Mouse (Mus musculus): ENCODE measurements around the gene Ube2cbp. TPM values are rescaled to one million over a fixed set of nuclear protein-coding genes. Genes with fewer than 3 reads are reported as not detected.

Ube2cbp gene
- polyA plus RNA-seq, 1 experiment from 2014 or later = 4.7 TPM

GRCm38 (mm10) chr9:86369208-86369607 is 95.5 kb downstream of the Ube2cbp start:
- Histone ChIP-seq H3K36me3 (no peaks in the 10 kb centered on the region), H3K27ac (replicated peaks) (no peak overlapping the region), H3K9ac (no peak overlapping the region), H3K27me3 (replicated peaks) (no peaks in the 10 kb centered on the region), H3K4me2 (no peak overlapping the region), H3K9me3 (no peaks in the 10 kb centered on the region), H3K4me1 (0 out of 2 replicates have a peak, but pooled peaks cover 2% of the 10 kb centered on the region), H3K4me3 (no peak overlapping the region)
- ATAC-seq (ENCODE audit: extremely low read depth, insufficient number of reproducible peaks, low FRiP score, low TSS enrichment) = no peak
- 78% methylated on average over 4 of the region's 4 CpGs for WGBS

GRCm38 (mm10) chr9:86360536-86360935 is 104.2 kb downstream of the Ube2cbp start:
- Histone ChIP-seq H3K27ac (replicated peaks) (no peak overlapping the region), H3K4me2 (no peak overlapping the region), H3K36me3 (no peaks in the 10 kb centered on the region), H3K9me3 (no peaks in the 10 kb centered on the region), H3K4me1 (peaks cover 18% of the 10 kb centered on the region), H3K9ac (no peak overlapping the region), H3K4me3 (no peak overlapping the region), H3K27me3 (replicated peaks) (no peaks in the 10 kb centered on the region)
- ATAC-seq (ENCODE audit: extremely low read depth, insufficient number of reproducible peaks, low FRiP score, low TSS enrichment) = no peak
- WGBS = 67% methylated on average over 9 of the region's 9 CpGs

GRCm38 (mm10) chr9:86355851-86356250 is 108.9 kb downstream of the Ube2cbp start:
- H3K27ac ChIP-seq (replicated peaks) = no peak overlapping the region
- H3K4me1 ChIP-seq = peaks cover 8% of the 10 kb centered on the region
- H3K9ac ChIP-seq = no peak overlapping the region
- no peak for ATAC-seq (ENCODE audit: extremely low read depth, insufficient number of reproducible peaks, low FRiP score, low TSS enrichment)
- WGBS = 78% methylated on average over 3 of the region's 3 CpGs
- no peaks in the 10 kb centered on the region for H3K27me3 ChIP-seq (replicated peaks)
- H3K36me3 ChIP-seq = no peaks in the 10 kb centered on the region
- no peaks in the 10 kb centered on the region for H3K9me3 ChIP-seq
- H3K4me2 ChIP-seq = no peak overlapping the region
- no peak overlapping the region for H3K4me3 ChIP-seq

GRCm38 (mm10) chr9:86351491-86351890 is 113.3 kb downstream of the Ube2cbp start:
- peaks cover 7% of the 10 kb centered on the region; the same call in 1 of the 2 replicates for H3K9me3 ChIP-seq
- H3K27me3 ChIP-seq (replicated peaks) = no peaks in the 10 kb centered on the region
- no peak for ATAC-seq (ENCODE audit: extremely low read depth, insufficient number of reproducible peaks, low FRiP score, low TSS enrichment)
- 77% methylated on average over 3 of the region's 3 CpGs for WGBS
- H3K9ac ChIP-seq = no peak overlapping the region
- no peaks in the 10 kb centered on the region for H3K36me3 ChIP-seq
- no peak overlapping the region for H3K4me3 ChIP-seq
- H3K27ac ChIP-seq (replicated peaks) = no peak overlapping the region
- no peaks in the 10 kb centered on the region for H3K4me1 ChIP-seq
- no peak overlapping the region for H3K4me2 ChIP-seq

GRCm38 (mm10) chr9:86336792-86337191 is 128.0 kb downstream of the Ube2cbp start:
- no peaks in the 10 kb centered on the region for H3K36me3 ChIP-seq
- H3K27ac ChIP-seq (replicated peaks) = no peak overlapping the region
- peaks cover 4% of the 10 kb centered on the region; the same call in 1 of the 2 replicates for H3K4me1 ChIP-seq
- no peak overlapping the region for H3K4me2 ChIP-seq
- WGBS = 81% methylated on average over 2 of the region's 2 CpGs
- H3K27me3 ChIP-seq (replicated peaks) = no peaks in the 10 kb centered on the region
- no peak overlapping the region for H3K4me3 ChIP-seq
- no peak for ATAC-seq (ENCODE audit: extremely low read depth, insufficient number of reproducible peaks, low FRiP score, low TSS enrichment)
- peaks cover 3% of the 10 kb centered on the region; the same call in 1 of the 2 replicates for H3K9me3 ChIP-seq
- H3K9ac ChIP-seq = no peak overlapping the region

GRCm38 (mm10) chr9:86336361-86336760 is 128.4 kb downstream of the Ube2cbp start:
- no peak overlapping the region for H3K27ac ChIP-seq (replicated peaks)
- H3K27me3 ChIP-seq (replicated peaks) = no peaks in the 10 kb centered on the region
- H3K4me3 ChIP-seq = no peak overlapping the region
- WGBS = 59% methylated on average over 3 of the region's 3 CpGs
- H3K4me2 ChIP-seq = no peak overlapping the region
- H3K9ac ChIP-seq = no peak overlapping the region
- no peak for ATAC-seq (ENCODE audit: extremely low read depth, insufficient number of reproducible peaks, low FRiP score, low TSS enrichment)
- peaks cover 4% of the 10 kb centered on the region; the same call in 1 of the 2 replicates for H3K9me3 ChIP-seq
- H3K4me1 ChIP-seq = peaks cover 4% of the 10 kb centered on the region; the same call in 1 of the 2 replicates
- H3K36me3 ChIP-seq = no peaks in the 10 kb centered on the region

GRCm38 (mm10) chr9:86335588-86335987 is 129.2 kb downstream of the Ube2cbp start:
- no peaks in the 10 kb centered on the region for H3K27me3 ChIP-seq (replicated peaks)
- 70% methylated on average over 4 of the region's 4 CpGs for WGBS
- H3K4me3 ChIP-seq = no peak overlapping the region
- no peak overlapping the region for H3K27ac ChIP-seq (replicated peaks)
- no peak overlapping the region for H3K4me2 ChIP-seq
- H3K36me3 ChIP-seq = no peaks in the 10 kb centered on the region
- H3K4me1 ChIP-seq = peaks cover 4% of the 10 kb centered on the region; the same call in 1 of the 2 replicates
- no peak for ATAC-seq (ENCODE audit: extremely low read depth, insufficient number of reproducible peaks, low FRiP score, low TSS enrichment)
- no peak overlapping the region for H3K9ac ChIP-seq
- peaks cover 4% of the 10 kb centered on the region; the same call in 1 of the 2 replicates for H3K9me3 ChIP-seq

GRCm38 (mm10) chr9:86334357-86334756 is 130.4 kb downstream of the Ube2cbp start:
- no peak overlapping the region for H3K9ac ChIP-seq
- H3K4me2 ChIP-seq = no peak overlapping the region
- H3K9me3 ChIP-seq = peaks cover 4% of the 10 kb centered on the region; the same call in 1 of the 2 replicates
- WGBS = 86% methylated on average over 5 of the region's 5 CpGs
- H3K36me3 ChIP-seq = no peaks in the 10 kb centered on the region
- no peaks in the 10 kb centered on the region for H3K27me3 ChIP-seq (replicated peaks)
- no peak overlapping the region for H3K4me3 ChIP-seq
- no peak for ATAC-seq (ENCODE audit: extremely low read depth, insufficient number of reproducible peaks, low FRiP score, low TSS enrichment)
- no peak overlapping the region for H3K27ac ChIP-seq (replicated peaks)
- peaks cover 4% of the 10 kb centered on the region; the same call in 1 of the 2 replicates for H3K4me1 ChIP-seq

GRCm38 (mm10) chr9:86330591-86330990 is 134.2 kb downstream of the Ube2cbp start:
- Histone ChIP-seq H3K4me3 (no peak overlapping the region), H3K4me2 (no peak overlapping the region), H3K4me1 (peaks cover 19% of the 10 kb centered on the region), H3K9ac (no peak overlapping the region), H3K27ac (replicated peaks) (no peak overlapping the region), H3K36me3 (no peaks in the 10 kb centered on the region), H3K27me3 (replicated peaks) (no peaks in the 10 kb centered on the region), H3K9me3 (peaks cover 4% of the 10 kb centered on the region; the same call in 1 of the 2 replicates)
- ATAC-seq (ENCODE audit: extremely low read depth, insufficient number of reproducible peaks, low FRiP score, low TSS enrichment) = no peak
- WGBS = 84% methylated on average over 3 of the region's 3 CpGs

- H3K36me3 ChIP-seq = no peaks in the 10 kb centered on the region
- ATAC-seq (ENCODE audit: extremely low read depth, insufficient number of reproducible peaks, low FRiP score, low TSS enrichment) = no peak
Observed at GRCm38 (mm10) chr9:86328270-86328669, 136.5 kb downstream of the Ube2cbp start.

GRCm38 (mm10) chr9:86327341-86327740 is 137.4 kb downstream of the Ube2cbp start:
- Histone ChIP-seq H3K4me3 (no peak overlapping the region), H3K4me1 (peaks cover 31% of the 10 kb centered on the region), H3K9ac (no peak overlapping the region), H3K9me3 (peaks cover 4% of the 10 kb centered on the region; the same call in 1 of the 2 replicates), H3K27ac (replicated peaks) (no peak overlapping the region), H3K27me3 (replicated peaks) (no peaks in the 10 kb centered on the region), H3K4me2 (no peak overlapping the region), H3K36me3 (no peaks in the 10 kb centered on the region)
- no peak for ATAC-seq (ENCODE audit: extremely low read depth, insufficient number of reproducible peaks, low FRiP score, low TSS enrichment)
- 74% methylated on average over 3 of the region's 3 CpGs for WGBS

More at GRCm38 (mm10) chr9:86328270-86328669, 136.5 kb downstream of the Ube2cbp start:
- Histone ChIP-seq H3K4me1 (peaks cover 22% of the 10 kb centered on the region), H3K9ac (no peak overlapping the region), H3K4me2 (no peak overlapping the region), H3K27me3 (replicated peaks) (no peaks in the 10 kb centered on the region), H3K9me3 (peaks cover 4% of the 10 kb centered on the region; the same call in 1 of the 2 replicates), H3K4me3 (no peak overlapping the region), H3K27ac (replicated peaks) (no peak overlapping the region)
- WGBS = 38% methylated on average over 4 of the region's 4 CpGs

- H3K27me3 ChIP-seq (replicated peaks) = no peaks in the 10 kb centered on the region
- H3K4me3 ChIP-seq = no peak overlapping the region
- no peak for ATAC-seq (ENCODE audit: extremely low read depth, insufficient number of reproducible peaks, low FRiP score, low TSS enrichment)
- H3K9me3 ChIP-seq = no peaks in the 10 kb centered on the region
- whole genome bisulfite sequencing = 81% methylated on average over 1 of the region's 1 CpGs
- no peak overlapping the region for H3K27ac ChIP-seq (replicated peaks)
- H3K4me2 ChIP-seq = no peak overlapping the region
- H3K36me3 ChIP-seq = no peaks in the 10 kb centered on the region
- peaks cover 32% of the 10 kb centered on the region for H3K4me1 ChIP-seq
- no peak overlapping the region for H3K9ac ChIP-seq
Observed at GRCm38 (mm10) chr9:86324772-86325171, 140.0 kb downstream of the Ube2cbp start.

Data from heart, embryonic 13.5 days (tissue).